Mouse (Mus musculus) ES-Bruce4 (cell line): Measurements from ENCODE around the gene Tom1. TPM values are rescaled to one million over a fixed set of nuclear protein-coding genes. Genes with fewer than 3 reads are reported as not detected.

ENCODE experiments used
- H3K27ac ChIP-seq: 2 replicates; pipeline ENCODE4 v1.5.1; 2012; ENCODE audit warnings: low read length, inconsistent platforms; ENCODE audit not compliant: insufficient read depth
- H3K27me3 ChIP-seq: 2 replicates; pipeline ENCODE4 v1.6.1; 2012; ENCODE audit warnings: mild to moderate bottlenecking, low read length, inconsistent platforms; ENCODE audit not compliant: control insufficient read depth, poor library complexity, insufficient read depth, severe bottlenecking
- H3K36me3 ChIP-seq: 2 replicates; pipeline ENCODE4 v1.6.1; 2012; ENCODE audit warnings: inconsistent platforms, mild to moderate bottlenecking, low read length, moderate library complexity; ENCODE audit not compliant: control insufficient read depth, poor library complexity, insufficient read depth, severe bottlenecking
- H3K4me1 ChIP-seq: one replicate; pipeline ENCODE4 v1.8.1; 2011; ENCODE audit warnings: low read length; ENCODE audit not compliant: control insufficient read depth, insufficient read depth
- H3K4me3 ChIP-seq: 2 replicates; pipeline ENCODE4 v1.5.1; 2011; ENCODE audit warnings: low read depth, mild to moderate bottlenecking, low read length
- H3K9ac ChIP-seq: 2 replicates; pipeline ENCODE4 v1.6.1; 2012; ENCODE audit warnings: low read depth, mild to moderate bottlenecking, inconsistent platforms; ENCODE audit not compliant: poor library complexity, severe bottlenecking
- H3K9me3 ChIP-seq: replicated peaks from 2 replicates; pipeline ENCODE4 v1.6.1; 2012; ENCODE audit warnings: mild to moderate bottlenecking, low read length, inconsistent platforms; ENCODE audit not compliant: control insufficient read depth, poor library complexity, insufficient read depth, severe bottlenecking
- CTCF ChIP-seq: IDR thresholded peaks from one replicate; pipeline ENCODE4 v1.8.1; 2011; ENCODE audit warnings: low read depth, low read length
- EP300 ChIP-seq: IDR thresholded peaks from 2 replicates; pipeline ENCODE4 v1.6.1; 2011; ENCODE audit warnings: low read depth, low read length; ENCODE audit not compliant: insufficient read depth
- POLR2A ChIP-seq: IDR thresholded peaks from one replicate; pipeline ENCODE4 v1.8.1; 2011; ENCODE audit warnings: low read length; ENCODE audit not compliant: insufficient read depth
- polyA plus RNA-seq: library from polyadenylated mRNA; stranded (reverse); fragments of >200 nt; gene quantifications from 2 replicates; pipeline ENCODE4 v1.2.4, GENCODE M21; 2011; ENCODE audit warnings: low read depth; ENCODE audit not compliant: missing spikeins, insufficient read depth, insufficient read length

Gene Tom1
- polyA plus RNA-seq, 1 experiment, result 46.1 TPM

- TF ChIP-seq CTCF, result no peak
- no peak for TF ChIP-seq POLR2A
- no peak overlapping the region for H3K27ac ChIP-seq
- no peak overlapping the region for H3K9ac ChIP-seq
- no peaks in the 10 kb centered on the region for H3K9me3 ChIP-seq
- no peaks in the 10 kb centered on the region for H3K36me3 ChIP-seq
- no peaks in the 10 kb centered on the region for H3K4me1 ChIP-seq
- no peaks in the 10 kb centered on the region for H3K27me3 ChIP-seq
- H3K4me3 ChIP-seq, result no peak overlapping the region
These were observed 36.8 kb downstream of the Tom1 start for GRCm38 (mm10) chr8:75070297-75070696.

GRCm38 (mm10) chr8:75071627-75072346 is 38.3 kb downstream of the Tom1 start:
- no peaks in the 10 kb centered on the region for H3K27me3 ChIP-seq
- H3K9ac ChIP-seq, result no peak overlapping the region
- no peaks in the 10 kb centered on the region for H3K9me3 ChIP-seq
- no peaks in the 10 kb centered on the region for H3K4me1 ChIP-seq
- H3K4me3 ChIP-seq, result no peak overlapping the region
- TF ChIP-seq POLR2A (no peak), CTCF (peak; percentile 94), EP300 (0 out of 2 replicates have a peak, but pooled peaks have one; percentile 26)
- H3K27ac ChIP-seq, result no peak overlapping the region
- no peaks in the 10 kb centered on the region for H3K36me3 ChIP-seq

GRCm38 (mm10) chr8:75074876-75075275 is 41.4 kb downstream of the Tom1 start:
- H3K9me3 ChIP-seq, result no peaks in the 10 kb centered on the region
- H3K27ac ChIP-seq, result no peak overlapping the region
- H3K9ac ChIP-seq, result no peak overlapping the region
- H3K27me3 ChIP-seq, result no peaks in the 10 kb centered on the region
- TF ChIP-seq CTCF (no peak), POLR2A (no peak), EP300 (no peak)
- H3K4me1 ChIP-seq, result no peaks in the 10 kb centered on the region
- no peaks in the 10 kb centered on the region for H3K36me3 ChIP-seq
- H3K4me3 ChIP-seq, result no peak overlapping the region

GRCm38 (mm10) chr8:75078215-75078614 is 44.7 kb downstream of the Tom1 start:
- TF ChIP-seq CTCF (no peak), POLR2A (no peak), EP300 (no peak)
- peaks cover 2% of the 10 kb centered on the region for H3K4me1 ChIP-seq

GRCm38 (mm10) chr8:75078851-75079250 is 45.3 kb downstream of the Tom1 start:
- no peak overlapping the region for H3K4me3 ChIP-seq
- no peaks in the 10 kb centered on the region for H3K36me3 ChIP-seq
- H3K27me3 ChIP-seq, result no peaks in the 10 kb centered on the region
- TF ChIP-seq EP300, result no peak
- no peak for TF ChIP-seq POLR2A
- no peak for TF ChIP-seq CTCF
- no peak overlapping the region for H3K27ac ChIP-seq
- no peak overlapping the region for H3K9ac ChIP-seq
- peaks cover 2% of the 10 kb centered on the region for H3K4me1 ChIP-seq
- H3K9me3 ChIP-seq, result no peaks in the 10 kb centered on the region

More at GRCm38 (mm10) chr8:75078215-75078614, 44.7 kb downstream of the Tom1 start:
- Histone ChIP-seq H3K4me3 (no peak overlapping the region), H3K9ac (no peak overlapping the region), H3K36me3 (no peaks in the 10 kb centered on the region), H3K27me3 (no peaks in the 10 kb centered on the region), H3K9me3 (no peaks in the 10 kb centered on the region), H3K27ac (no peak overlapping the region)

- Histone ChIP-seq H3K9me3 (no peaks in the 10 kb centered on the region), H3K4me3 (no peak overlapping the region), H3K27ac (no peak overlapping the region), H3K36me3 (no peaks in the 10 kb centered on the region), H3K27me3 (no peaks in the 10 kb centered on the region), H3K9ac (no peak overlapping the region), H3K4me1 (peaks cover 2% of the 10 kb centered on the region)
- TF ChIP-seq CTCF (no peak), EP300 (no peak), POLR2A (no peak)
These were observed 48.0 kb downstream of the Tom1 start for GRCm38 (mm10) chr8:75081364-75082040.
